ENCODE assay signal across 12 mouse cellular contexts in the genomic region with DNA sequence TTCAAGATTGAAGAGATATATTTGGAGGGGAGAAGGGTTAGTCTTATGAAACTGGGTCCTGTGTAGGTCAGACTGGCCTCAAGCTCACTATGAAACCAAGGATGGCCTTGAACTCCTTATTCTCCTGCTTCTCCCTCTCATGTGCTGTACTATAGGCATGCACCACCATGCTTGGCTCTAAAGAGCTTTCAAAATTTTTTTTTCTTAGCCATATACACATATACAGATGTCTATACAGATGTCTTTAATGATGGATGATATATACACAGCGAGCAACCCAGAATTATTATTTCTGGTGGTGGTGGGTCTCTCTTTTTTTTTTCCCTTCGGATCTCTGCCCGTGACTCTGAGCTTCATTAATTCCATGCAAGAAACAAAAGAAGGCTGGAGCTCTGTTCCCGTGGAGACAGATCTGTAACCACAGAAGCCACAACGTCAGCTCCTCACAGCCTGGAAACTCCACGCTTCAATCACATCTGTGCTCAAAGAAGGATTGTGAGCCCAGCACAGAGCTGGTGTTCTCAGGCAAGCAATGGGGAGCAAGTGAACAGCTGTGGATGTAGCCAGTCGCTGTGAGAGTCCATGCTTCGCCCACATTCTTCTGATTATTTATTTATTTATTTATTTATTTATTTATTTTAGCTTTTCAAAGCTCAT. TPM values are rescaled to one million over a fixed set of nuclear protein-coding genes. Genes with fewer than 3 reads are reported as not detected.
DNase-seq lines count a peak whose midpoint lies in the region; ATAC-seq and TF ChIP-seq lines count a peak whose summit lies in the region.
"Had no signal": no experiment of that assay in that cellular context is flagged by ENCODE, and none has a peak within 500 bp of the region (broad histone marks: within the 10 kb centered on the region; RNA-seq: fewer than 3 reads in every experiment).

No protein-coding gene starts in this region.

- no peaks in the 10 kb centered on the region for H3K36me3 ChIP-seq in kidney, embryonic 14.5 days (ENCODE audit: control insufficient read depth, insufficient read depth, low read length)
- no peaks in the 10 kb centered on the region for H3K36me3 ChIP-seq in forebrain, embryonic 13.5 days (ENCODE audit: poor library complexity, severe bottlenecking)
- no peaks in the 10 kb centered on the region for H3K36me3 ChIP-seq in limb, embryonic 14.5 days (ENCODE audit: control insufficient read depth, insufficient read depth, low read length)
- H3K36me3 ChIP-seq: liver, embryonic 13.5 days had no signal

- WGBS in kidney, embryonic 14.5 days: 64% methylated on average over 8 of the region's 8 CpGs
- WGBS in forebrain, embryonic 13.5 days: 31% methylated on average over 8 of the region's 8 CpGs
- WGBS in limb, embryonic 14.5 days: 50% methylated on average over 8 of the region's 8 CpGs

- TF ChIP-seq POLR2A in limb, embryonic 14.5 days (IDR thresholded peaks at IDR 0.05; ENCODE audit: borderline replicate concordance, extremely low read depth, insufficient read depth, insufficient read length): no peak

- H3K27ac ChIP-seq in kidney, embryonic 14.5 days (ENCODE audit: low read depth, low read length): no peak overlapping the region
- H3K27ac ChIP-seq in forebrain, embryonic 13.5 days: no peak overlapping the region
- H3K27ac ChIP-seq in limb, embryonic 14.5 days (replicated peaks; ENCODE audit: low read depth, low read length): no peak overlapping the region
- H3K27ac ChIP-seq: liver, embryonic 13.5 days had no signal

- no peaks in the 10 kb centered on the region for H3K27me3 ChIP-seq in kidney, embryonic 14.5 days (ENCODE audit: control insufficient read depth, insufficient read depth, low read length)
- H3K27me3 ChIP-seq in forebrain, embryonic 13.5 days: no peaks in the 10 kb centered on the region
- no peaks in the 10 kb centered on the region for H3K27me3 ChIP-seq in limb, embryonic 14.5 days (ENCODE audit: control insufficient read depth, insufficient read depth, low read length)
- H3K27me3 ChIP-seq: liver, embryonic 13.5 days had no signal

- H3K4me2 ChIP-seq in kidney, embryonic 14.5 days (replicated peaks; ENCODE audit: low read depth, low read length): no peak overlapping the region
- H3K4me2 ChIP-seq in forebrain, embryonic 13.5 days: no peak overlapping the region
- H3K4me2 ChIP-seq in limb, embryonic 14.5 days (replicated peaks; ENCODE audit: low read depth, low read length, severe bottlenecking): no peak overlapping the region

- H3K4me3 ChIP-seq in kidney, embryonic 14.5 days (ENCODE audit: low read length): no peak overlapping the region
- H3K4me3 ChIP-seq in forebrain, embryonic 13.5 days: no peak overlapping the region
- H3K4me3 ChIP-seq in limb, embryonic 14.5 days (replicated peaks; ENCODE audit: low read length): no peak overlapping the region

- ATAC-seq in kidney, embryonic 14.5 days (ENCODE audit: low FRiP score, low TSS enrichment): 0 out of 2 replicates have a peak, but pooled peaks have one; percentile 34
- ATAC-seq in forebrain, embryonic 13.5 days: 0 out of 2 replicates have a peak, but pooled peaks have one; percentile 26
- peak; percentile 57; the same call in 1 of the 2 replicates for ATAC-seq in limb, embryonic 14.5 days (ENCODE audit: low FRiP score, low read depth)

- DNase-seq in kidney, adult 9 months: no peak
- peak; percentile 35 for DNase-seq in Muller cell, postnatal 12 days (ENCODE audit: inconsistent ontology term)
- peak; percentile 30 for DNase-seq in limb, embryonic 14.5 days (ENCODE audit: low spot score)
- DNase-seq in adipocyte (ENCODE audit: low spot score): no peak
- DNase-seq in right cerebral cortex, postnatal 14 days: no peak
- no peak for DNase-seq in kidney, postnatal 36 days
- DNase-seq: cerebellum, adult 11-12 months; kidney, postnatal 25 days; liver, embryonic 13.5 days; thymus, adult 18-20 months had no signal

- H3K4me1 ChIP-seq in kidney, embryonic 14.5 days (ENCODE audit: control insufficient read depth, insufficient read depth, low read length): peaks cover 7% of the 10 kb centered on the region; the same call in 1 of the 2 replicates
- H3K4me1 ChIP-seq in forebrain, embryonic 13.5 days: peaks cover 12% of the 10 kb centered on the region
- 0 out of 2 replicates have a peak, but pooled peaks cover 4% of the 10 kb centered on the region for H3K4me1 ChIP-seq in limb, embryonic 14.5 days (ENCODE audit: control insufficient read depth, insufficient read depth, low read length)

- H3K9ac ChIP-seq in kidney, embryonic 14.5 days (ENCODE audit: low read depth, low read length): no peak overlapping the region
- no peak overlapping the region for H3K9ac ChIP-seq in forebrain, embryonic 13.5 days
- no peak overlapping the region for H3K9ac ChIP-seq in limb, embryonic 14.5 days (ENCODE audit: low read depth, low read length, severe bottlenecking)
- H3K9ac ChIP-seq: liver, embryonic 13.5 days had no signal

- no peaks in the 10 kb centered on the region for H3K9me3 ChIP-seq in kidney, embryonic 14.5 days (ENCODE audit: control insufficient read depth, low read length)
- H3K9me3 ChIP-seq in forebrain, embryonic 13.5 days (replicated peaks): no peaks in the 10 kb centered on the region
- no peaks in the 10 kb centered on the region for H3K9me3 ChIP-seq in limb, embryonic 14.5 days (ENCODE audit: control insufficient read depth, low read length)
- H3K9me3 ChIP-seq: liver, embryonic 13.5 days had no signal

RNA-seq across cellular contexts. Expression of a gene that starts 20.8 kb away (rescaled TPM):
- 38.2 and 54.2 TPM in 2 replicates for polyA plus RNA-seq in kidney, embryonic 14.5 days (2014; fragmentation: Nextera tagmentation; extraction: Ambion mirVana)
- polyA plus RNA-seq in forebrain, embryonic 13.5 days (2015; fragmentation: Nextera tagmentation; extraction: Ambion mirVana): 11.1 and 13.1 TPM in 2 replicates
- polyA plus RNA-seq in limb, embryonic 14.5 days (2012; rRNA removed): 27.9 and 28.2 TPM in 2 replicates
- 47.0 and 58.2 TPM in 2 replicates for polyA plus RNA-seq in limb, embryonic 14.5 days (2014; fragmentation: Nextera tagmentation; extraction: Ambion mirVana)

RNA-seq across cellular contexts. Expression of a gene that starts 33.2 kb away (rescaled TPM):
- polyA plus RNA-seq in kidney, embryonic 14.5 days (2014; fragmentation: Nextera tagmentation; extraction: Ambion mirVana): 1.6 and 1.7 TPM in 2 replicates
- 0.94 and 1.4 TPM in 2 replicates for polyA plus RNA-seq in forebrain, embryonic 13.5 days (2015; fragmentation: Nextera tagmentation; extraction: Ambion mirVana)
- 4.6 TPM in 2 replicates for polyA plus RNA-seq in limb, embryonic 14.5 days (2012; rRNA removed)
- 3.7 and 3.8 TPM in 2 replicates for polyA plus RNA-seq in limb, embryonic 14.5 days (2014; fragmentation: Nextera tagmentation; extraction: Ambion mirVana)

Comparison
In these comparisons a context has a peak if more than half of its experiments do, and no peak if none do; other contexts are left out.
1. DNase-seq: peak in Muller cell, postnatal 12 days (single experiment) and limb, embryonic 14.5 days (single experiment); none in kidney, adult 9 months (single experiment), adipocyte (single experiment), right cerebral cortex, postnatal 14 days (single experiment) and kidney, postnatal 36 days (0 of 2).
2. Peak in every context shown above with its lines, with median percentiles within 50 percentile points of each other: ATAC-seq.